Mouse (Mus musculus): Measurements from ENCODE around the gene Slc7a5. TPM values are rescaled to one million over a fixed set of nuclear protein-coding genes. Genes with fewer than 3 reads are reported as not detected.
A peak's percentile ranks its signal among the peaks of the same experiment; 100 is the strongest.

Gene Slc7a5
- polyA plus RNA-seq, 1 experiment from 2014 or later, result 11.6 TPM

DNA sequence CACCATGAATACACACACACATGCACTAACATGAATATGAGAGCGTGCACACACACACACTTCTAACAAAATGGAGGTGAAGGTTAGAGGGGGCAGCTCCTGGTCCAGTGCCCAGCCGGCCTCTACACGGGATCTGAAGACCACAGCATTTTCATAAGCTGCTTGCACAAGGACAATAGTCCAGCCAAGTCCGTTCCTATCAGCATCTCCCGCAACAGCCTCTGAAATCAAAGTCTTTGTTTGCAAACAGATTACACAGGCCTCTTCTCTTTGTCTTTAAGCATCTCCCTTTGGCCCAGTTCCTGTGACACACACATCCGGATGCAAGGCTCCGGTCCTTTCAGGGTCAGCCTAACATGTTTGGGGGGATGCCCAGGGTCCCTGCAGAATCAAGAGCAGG, 38.6 kb downstream of the Slc7a5 start:
- H3K4me3 ChIP-seq (ENCODE audit: low read length), result no peak overlapping the region

DNA sequence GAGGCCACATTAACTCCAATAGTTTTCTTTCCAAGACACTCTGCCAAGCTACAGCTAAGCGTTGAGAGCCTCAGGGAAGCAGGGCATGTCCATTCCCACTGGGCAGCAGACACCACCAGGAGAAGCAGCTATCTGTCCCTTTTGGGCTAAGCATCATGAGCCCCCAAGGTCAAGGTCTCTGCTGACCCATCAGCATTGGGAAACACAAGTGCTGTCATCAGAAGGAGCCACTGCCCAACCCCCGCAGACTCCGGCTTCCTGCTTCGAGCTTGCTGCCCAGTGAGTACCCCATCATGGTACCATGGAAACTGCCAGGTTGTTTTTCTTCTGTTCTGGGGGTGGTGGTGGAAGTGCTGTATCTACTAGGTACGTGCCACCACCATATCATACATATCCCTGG, 39.3 kb downstream of the Slc7a5 start:
- H3K4me2 ChIP-seq (ENCODE audit: low read depth, low read length), result no peak overlapping the region
- H3K36me3 ChIP-seq (ENCODE audit: control insufficient read depth, insufficient read depth, low read length), result no peaks in the 10 kb centered on the region
- no peaks in the 10 kb centered on the region for H3K27me3 ChIP-seq (replicated peaks; ENCODE audit: control insufficient read depth, insufficient read depth, low read length)
- no peak for ATAC-seq
- H3K4me3 ChIP-seq (ENCODE audit: low read length), result no peak overlapping the region
- H3K27ac ChIP-seq (ENCODE audit: low read length), result no peak overlapping the region
- peaks cover 13% of the 10 kb centered on the region for H3K4me1 ChIP-seq (ENCODE audit: control insufficient read depth, insufficient read depth, low read length)
- H3K9me3 ChIP-seq (ENCODE audit: control insufficient read depth, low read length), result no peaks in the 10 kb centered on the region
- 86% methylated on average over 5 of the region's 5 CpGs for WGBS
- H3K9ac ChIP-seq (ENCODE audit: low read depth, low read length), result no peak overlapping the region

More for the DNA sequence above, 38.6 kb downstream of the Slc7a5 start:
- Histone ChIP-seq H3K4me1 (ENCODE audit: control insufficient read depth, insufficient read depth, low read length) (peaks cover 13% of the 10 kb centered on the region), H3K36me3 (ENCODE audit: control insufficient read depth, insufficient read depth, low read length) (no peaks in the 10 kb centered on the region), H3K4me2 (ENCODE audit: low read depth, low read length) (no peak overlapping the region), H3K27ac (ENCODE audit: low read length) (no peak overlapping the region), H3K27me3 (replicated peaks; ENCODE audit: control insufficient read depth, insufficient read depth, low read length) (no peaks in the 10 kb centered on the region), H3K9ac (ENCODE audit: low read depth, low read length) (no peak overlapping the region), H3K9me3 (ENCODE audit: control insufficient read depth, low read length) (no peaks in the 10 kb centered on the region)
- 82% methylated on average over 7 of the region's 7 CpGs for WGBS
- no peak for ATAC-seq

DNA sequence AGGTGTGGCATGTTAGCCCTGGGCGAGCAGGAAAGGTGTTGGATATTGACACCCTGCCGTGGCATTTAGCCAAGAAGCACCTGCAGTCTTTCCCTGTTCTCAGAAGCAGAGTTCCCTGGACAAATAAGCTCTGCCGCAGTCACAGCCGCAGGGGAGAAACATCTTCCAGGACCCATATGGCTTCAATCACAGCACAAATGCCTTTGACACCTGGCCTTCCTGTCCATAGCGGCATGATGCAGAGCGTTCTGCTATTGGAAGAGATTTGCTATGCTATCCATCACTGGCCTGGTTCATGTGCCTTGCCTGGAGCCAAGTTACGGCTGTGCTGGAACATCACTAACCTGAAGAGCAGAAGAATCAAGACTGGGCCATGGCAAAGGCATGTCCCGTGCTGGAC, 42.1 kb downstream of the Slc7a5 start:
- Histone ChIP-seq H3K4me2 (ENCODE audit: low read depth, low read length) (no peak overlapping the region), H3K36me3 (ENCODE audit: control insufficient read depth, insufficient read depth, low read length) (no peaks in the 10 kb centered on the region), H3K27ac (ENCODE audit: low read length) (no peak overlapping the region), H3K9me3 (ENCODE audit: control insufficient read depth, low read length) (no peaks in the 10 kb centered on the region), H3K4me3 (ENCODE audit: low read length) (no peak overlapping the region), H3K9ac (ENCODE audit: low read depth, low read length) (no peak overlapping the region), H3K27me3 (replicated peaks; ENCODE audit: control insufficient read depth, insufficient read depth, low read length) (no peaks in the 10 kb centered on the region), H3K4me1 (ENCODE audit: control insufficient read depth, insufficient read depth, low read length) (no peaks in the 10 kb centered on the region)
- WGBS, result 61% methylated on average over 8 of the region's 8 CpGs
- ATAC-seq, result 0 out of 2 replicates have a peak, but pooled peaks have one; percentile 26

DNA sequence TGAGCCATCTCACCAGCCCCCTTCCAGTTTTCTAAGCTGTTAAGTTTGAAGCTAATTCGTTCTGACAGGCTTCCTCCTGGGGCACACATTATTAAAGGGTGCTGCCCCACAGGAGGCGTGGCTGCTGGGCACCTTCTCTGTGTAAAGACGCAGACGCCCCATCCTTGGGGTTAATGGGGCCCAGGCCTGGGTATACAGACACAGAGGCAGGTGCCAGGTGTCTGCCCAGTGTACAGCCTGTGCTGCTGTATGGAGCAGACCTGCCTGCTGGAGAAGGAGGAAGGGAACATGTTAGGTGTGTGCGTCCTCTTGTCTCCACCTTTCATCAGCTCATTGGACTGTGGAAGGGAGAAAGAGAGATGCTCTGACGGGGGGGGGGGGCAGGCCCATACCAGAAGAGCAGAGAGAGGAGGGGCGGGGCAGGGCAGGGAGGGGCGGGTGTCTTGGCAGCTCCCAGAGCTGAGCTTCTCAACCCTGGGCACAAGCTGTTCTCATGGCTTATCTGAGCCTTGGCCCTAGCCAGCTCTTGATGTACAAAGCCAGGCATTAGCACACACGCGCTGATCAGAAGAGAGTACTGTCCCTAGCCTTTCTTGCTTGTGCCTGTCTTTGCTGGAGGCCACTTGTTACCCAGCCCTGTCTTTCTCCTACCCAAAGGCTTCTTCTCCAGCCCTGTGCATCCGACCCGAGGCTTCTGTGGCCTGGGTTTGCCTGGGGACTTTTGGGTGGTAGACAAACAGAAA, 45.5 kb downstream of the Slc7a5 start:
- H3K9ac ChIP-seq (ENCODE audit: low read depth, low read length), result no peak overlapping the region
- H3K4me1 ChIP-seq (ENCODE audit: control insufficient read depth, insufficient read depth, low read length), result no peaks in the 10 kb centered on the region
- no peak overlapping the region for H3K4me3 ChIP-seq (ENCODE audit: low read length)
- H3K9me3 ChIP-seq (ENCODE audit: control insufficient read depth, low read length), result no peaks in the 10 kb centered on the region
- no peaks in the 10 kb centered on the region for H3K27me3 ChIP-seq (replicated peaks; ENCODE audit: control insufficient read depth, insufficient read depth, low read length)
- peak; percentile 55 for ATAC-seq
- H3K27ac ChIP-seq (ENCODE audit: low read length), result no peak overlapping the region
- H3K4me2 ChIP-seq (ENCODE audit: low read depth, low read length), result no peak overlapping the region
- WGBS, result 66% methylated on average over 12 of the region's 12 CpGs
- H3K36me3 ChIP-seq (ENCODE audit: control insufficient read depth, insufficient read depth, low read length), result no peaks in the 10 kb centered on the region

DNA sequence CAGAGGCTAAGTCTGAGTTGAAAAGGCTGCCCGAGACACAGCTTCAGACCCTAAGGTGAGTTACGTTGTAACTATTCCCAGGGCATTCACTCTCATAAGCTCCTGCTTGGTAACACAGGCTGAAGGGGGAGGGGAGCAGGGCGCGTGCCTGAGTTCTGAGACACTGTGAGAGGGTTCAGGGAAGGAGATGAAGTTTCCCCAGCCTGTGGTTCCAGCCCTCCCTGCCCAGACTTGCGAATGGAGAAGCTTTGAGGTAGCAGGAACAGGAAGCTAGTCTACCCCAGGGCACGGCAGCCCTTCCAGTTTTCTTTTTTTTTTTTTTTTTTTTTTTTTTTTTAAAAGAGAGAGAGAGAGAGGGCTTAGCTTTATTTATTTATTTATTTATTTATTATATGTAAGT, 46.2 kb downstream of the Slc7a5 start:
- Histone ChIP-seq H3K9ac (ENCODE audit: low read depth, low read length) (no peak overlapping the region), H3K27ac (ENCODE audit: low read length) (no peak overlapping the region), H3K4me1 (ENCODE audit: control insufficient read depth, insufficient read depth, low read length) (no peaks in the 10 kb centered on the region), H3K9me3 (ENCODE audit: control insufficient read depth, low read length) (no peaks in the 10 kb centered on the region), H3K4me2 (ENCODE audit: low read depth, low read length) (no peak overlapping the region), H3K4me3 (ENCODE audit: low read length) (no peak overlapping the region), H3K27me3 (replicated peaks; ENCODE audit: control insufficient read depth, insufficient read depth, low read length) (no peaks in the 10 kb centered on the region), H3K36me3 (ENCODE audit: control insufficient read depth, insufficient read depth, low read length) (no peaks in the 10 kb centered on the region)
- 51% methylated on average over 6 of the region's 6 CpGs for WGBS
- ATAC-seq, result no peak

DNA sequence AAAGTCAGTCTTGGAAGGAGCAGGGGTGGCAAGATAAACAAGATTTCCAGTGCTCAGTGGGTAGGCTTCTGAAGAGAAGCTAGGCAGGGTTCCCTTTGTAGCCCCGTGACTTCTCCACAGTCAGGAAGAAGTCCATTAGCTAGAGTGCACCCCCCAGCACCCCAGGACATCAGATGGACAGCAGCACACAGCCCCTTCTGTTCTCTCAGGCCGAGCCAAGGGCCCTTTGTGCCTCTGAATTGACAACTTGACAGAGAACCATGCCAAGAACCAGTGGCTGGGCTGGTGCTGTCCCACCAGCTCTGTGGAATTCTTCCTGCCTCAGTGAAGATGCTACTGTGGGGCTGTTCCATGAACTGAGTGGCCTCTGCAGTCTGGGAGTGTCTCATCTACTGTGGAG, 49.7 kb downstream of the Slc7a5 start:
- H3K4me3 ChIP-seq (ENCODE audit: low read length), result no peak overlapping the region
- H3K36me3 ChIP-seq (ENCODE audit: control insufficient read depth, insufficient read depth, low read length), result no peaks in the 10 kb centered on the region
- WGBS, result 64% methylated on average over 2 of the region's 2 CpGs
- no peaks in the 10 kb centered on the region for H3K9me3 ChIP-seq (ENCODE audit: control insufficient read depth, low read length)
- no peaks in the 10 kb centered on the region for H3K4me1 ChIP-seq (ENCODE audit: control insufficient read depth, insufficient read depth, low read length)
- ATAC-seq, result no peak
- no peaks in the 10 kb centered on the region for H3K27me3 ChIP-seq (replicated peaks; ENCODE audit: control insufficient read depth, insufficient read depth, low read length)
- H3K27ac ChIP-seq (ENCODE audit: low read length), result no peak overlapping the region
- H3K4me2 ChIP-seq (ENCODE audit: low read depth, low read length), result no peak overlapping the region
- no peak overlapping the region for H3K9ac ChIP-seq (ENCODE audit: low read depth, low read length)

DNA sequence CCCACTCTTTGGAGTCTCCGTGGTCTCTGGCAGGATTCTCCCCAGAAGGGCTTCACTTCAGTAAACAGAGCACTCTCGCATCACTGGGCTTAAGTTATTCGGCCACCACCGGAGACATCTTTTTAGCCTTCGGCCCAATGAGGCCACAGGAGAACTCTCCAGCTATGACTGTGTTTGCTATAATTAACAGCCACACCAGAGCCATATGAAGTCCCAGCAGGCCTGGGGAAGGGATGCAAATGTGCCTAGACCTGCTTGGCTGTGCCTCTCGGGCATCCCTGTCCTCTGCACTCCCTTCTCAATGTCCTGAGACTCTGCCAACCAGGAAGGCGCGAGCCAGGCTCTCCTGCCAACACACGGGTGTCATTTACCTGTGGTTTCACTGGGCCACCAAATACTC, 50.2 kb downstream of the Slc7a5 start:
- H3K4me3 ChIP-seq (ENCODE audit: low read length), result no peak overlapping the region
- no peaks in the 10 kb centered on the region for H3K9me3 ChIP-seq (ENCODE audit: control insufficient read depth, low read length)
- no peak overlapping the region for H3K27ac ChIP-seq (ENCODE audit: low read length)
- 68% methylated on average over 9 of the region's 9 CpGs for WGBS
- ATAC-seq, result no peak
- H3K4me2 ChIP-seq (ENCODE audit: low read depth, low read length), result no peak overlapping the region
- H3K27me3 ChIP-seq (replicated peaks; ENCODE audit: control insufficient read depth, insufficient read depth, low read length), result no peaks in the 10 kb centered on the region
- no peaks in the 10 kb centered on the region for H3K4me1 ChIP-seq (ENCODE audit: control insufficient read depth, insufficient read depth, low read length)
- no peaks in the 10 kb centered on the region for H3K36me3 ChIP-seq (ENCODE audit: control insufficient read depth, insufficient read depth, low read length)
- H3K9ac ChIP-seq (ENCODE audit: low read depth, low read length), result no peak overlapping the region

DNA sequence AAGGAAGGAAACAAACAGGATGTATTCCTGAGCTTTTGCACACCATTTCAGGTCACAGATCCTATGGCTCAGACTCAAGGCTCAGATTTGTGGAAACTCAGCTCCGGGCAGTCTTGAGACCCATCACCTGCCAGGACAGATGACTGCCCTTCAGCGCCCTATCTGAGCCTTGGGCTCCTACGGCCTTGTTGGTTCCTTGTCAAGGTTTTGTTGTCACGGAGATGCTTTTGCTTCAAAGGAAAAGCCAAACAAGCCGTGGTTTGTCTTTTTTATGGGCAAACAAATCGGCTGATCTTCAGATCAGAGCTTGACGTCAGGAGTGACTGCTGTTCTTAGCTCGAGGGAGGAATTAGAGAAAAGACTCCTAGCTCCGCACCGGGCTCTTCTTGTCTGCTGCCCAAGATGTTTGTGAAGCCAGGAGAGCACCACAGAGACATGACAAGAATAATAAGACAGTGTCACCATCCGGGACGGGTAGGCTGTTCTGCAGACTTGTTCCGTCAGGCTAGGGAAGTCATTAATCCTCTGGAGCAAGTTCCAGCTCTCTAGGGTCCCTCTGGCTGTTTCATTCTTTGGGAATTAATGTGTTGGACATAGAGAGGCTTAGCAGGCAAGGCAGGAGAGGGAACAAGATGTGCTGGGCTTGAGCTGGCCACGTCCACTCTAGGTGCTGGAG, 51.3 kb downstream of the Slc7a5 start:
- Histone ChIP-seq H3K4me3 (ENCODE audit: low read length) (no peak overlapping the region), H3K27ac (ENCODE audit: low read length) (no peak overlapping the region), H3K9me3 (ENCODE audit: control insufficient read depth, low read length) (no peaks in the 10 kb centered on the region), H3K4me1 (ENCODE audit: control insufficient read depth, insufficient read depth, low read length) (peaks cover 9% of the 10 kb centered on the region), H3K36me3 (ENCODE audit: control insufficient read depth, insufficient read depth, low read length) (no peaks in the 10 kb centered on the region), H3K27me3 (replicated peaks; ENCODE audit: control insufficient read depth, insufficient read depth, low read length) (no peaks in the 10 kb centered on the region), H3K9ac (ENCODE audit: low read depth, low read length) (no peak overlapping the region), H3K4me2 (ENCODE audit: low read depth, low read length) (no peak overlapping the region)
- WGBS, result 69% methylated on average over 14 of the region's 14 CpGs
- no peak for ATAC-seq

DNA sequence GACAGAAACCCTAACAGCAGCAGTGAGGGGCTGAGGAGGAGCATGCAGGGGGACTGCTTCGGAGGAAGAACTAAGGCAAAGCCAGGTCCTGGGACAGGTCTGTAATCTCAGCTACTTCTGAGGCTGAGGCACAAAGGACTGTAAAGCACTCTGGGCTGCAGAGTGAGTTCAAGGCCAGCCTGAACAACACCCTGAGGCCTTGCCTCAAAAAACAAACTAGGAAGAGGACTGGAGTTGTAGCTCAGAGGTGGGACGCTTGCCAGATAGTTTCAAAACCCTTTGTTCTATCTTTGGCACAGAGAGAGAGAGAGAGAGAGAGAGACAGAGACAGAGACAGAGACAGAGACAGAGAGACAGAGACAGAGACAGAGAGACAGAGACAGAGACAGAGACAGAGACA, 53.9 kb downstream of the Slc7a5 start:
- WGBS, result 81% methylated on average over 2 of the region's 2 CpGs
- Histone ChIP-seq H3K36me3 (ENCODE audit: control insufficient read depth, insufficient read depth, low read length) (no peaks in the 10 kb centered on the region), H3K4me2 (ENCODE audit: low read depth, low read length) (no peak overlapping the region), H3K9ac (ENCODE audit: low read depth, low read length) (no peak overlapping the region), H3K9me3 (ENCODE audit: control insufficient read depth, low read length) (no peaks in the 10 kb centered on the region), H3K27ac (ENCODE audit: low read length) (no peak overlapping the region), H3K27me3 (replicated peaks; ENCODE audit: control insufficient read depth, insufficient read depth, low read length) (no peaks in the 10 kb centered on the region), H3K4me1 (ENCODE audit: control insufficient read depth, insufficient read depth, low read length) (peaks cover 18% of the 10 kb centered on the region), H3K4me3 (ENCODE audit: low read length) (no peak overlapping the region)
- ATAC-seq, result no peak

Data from intestine, embryonic 16.5 days (tissue).